Mouse (Mus musculus): ENCODE results near the gene Exoc6b. TPM values are rescaled to one million over a fixed set of nuclear protein-coding genes. Genes with fewer than 3 reads are reported as not detected.

Gene Exoc6b
- polyA plus RNA-seq, 1 experiment, result 41.9 TPM

- Histone ChIP-seq H3K9me3 (replicated peaks; ENCODE audit: control insufficient read depth, insufficient read depth, low read length, poor library complexity, severe bottlenecking) (no peaks in the 10 kb centered on the region), H3K9ac (ENCODE audit: low read depth, poor library complexity, severe bottlenecking) (no peak overlapping the region), H3K36me3 (ENCODE audit: control insufficient read depth, insufficient read depth, low read length, poor library complexity, severe bottlenecking) (no peaks in the 10 kb centered on the region), H3K27me3 (ENCODE audit: control insufficient read depth, insufficient read depth, low read length, poor library complexity, severe bottlenecking) (no peaks in the 10 kb centered on the region), H3K4me1 (ENCODE audit: control insufficient read depth, insufficient read depth, low read length) (peaks cover 2% of the 10 kb centered on the region), H3K27ac (ENCODE audit: insufficient read depth, low read length) (0 out of 2 replicates have a peak overlapping the region, but pooled peaks have one; percentile 25), H3K4me3 (ENCODE audit: low read depth, low read length) (no peak overlapping the region)
- TF ChIP-seq CTCF (IDR thresholded peaks at IDR 0.05; ENCODE audit: low read depth, low read length) (no peak), EP300 (IDR thresholded peaks at IDR 0.05; ENCODE audit: insufficient read depth, low read depth, low read length) (no peak), POLR2A (IDR thresholded peaks at IDR 0.05; ENCODE audit: insufficient read depth, low read length) (no peak)
Measured at GRCm38 (mm10) chr6:85051109-85051508, 18.2 kb downstream of the Exoc6b start.

- no peak overlapping the region for H3K4me3 ChIP-seq (ENCODE audit: low read depth, low read length)
- no peak overlapping the region for H3K9ac ChIP-seq (ENCODE audit: low read depth, poor library complexity, severe bottlenecking)
- no peaks in the 10 kb centered on the region; the same call in 1 of the 2 replicates for H3K27me3 ChIP-seq (ENCODE audit: control insufficient read depth, insufficient read depth, low read length, poor library complexity, severe bottlenecking)
- TF ChIP-seq POLR2A (IDR thresholded peaks at IDR 0.05; ENCODE audit: insufficient read depth, low read length) (no peak), EP300 (IDR thresholded peaks at IDR 0.05; ENCODE audit: insufficient read depth, low read depth, low read length) (no peak), CTCF (IDR thresholded peaks at IDR 0.05; ENCODE audit: low read depth, low read length) (no peak)
- no peaks in the 10 kb centered on the region for H3K36me3 ChIP-seq (ENCODE audit: control insufficient read depth, insufficient read depth, low read length, poor library complexity, severe bottlenecking)
- H3K9me3 ChIP-seq (replicated peaks; ENCODE audit: control insufficient read depth, insufficient read depth, low read length, poor library complexity, severe bottlenecking), result no peaks in the 10 kb centered on the region
- peaks cover 8% of the 10 kb centered on the region for H3K4me1 ChIP-seq (ENCODE audit: control insufficient read depth, insufficient read depth, low read length)
- no peak overlapping the region for H3K27ac ChIP-seq (ENCODE audit: insufficient read depth, low read length)
Measured at GRCm38 (mm10) chr6:85046531-85046930, 22.8 kb downstream of the Exoc6b start.

- peaks cover 8% of the 10 kb centered on the region for H3K4me1 ChIP-seq (ENCODE audit: control insufficient read depth, insufficient read depth, low read length)
- no peaks in the 10 kb centered on the region for H3K36me3 ChIP-seq (ENCODE audit: control insufficient read depth, insufficient read depth, low read length, poor library complexity, severe bottlenecking)
- H3K4me3 ChIP-seq (ENCODE audit: low read depth, low read length), result no peak overlapping the region
- peak overlapping the region; percentile 67 for H3K27ac ChIP-seq (ENCODE audit: insufficient read depth, low read length)
- no peak for TF ChIP-seq CTCF (IDR thresholded peaks at IDR 0.05; ENCODE audit: low read depth, low read length)
- no peak for TF ChIP-seq POLR2A (IDR thresholded peaks at IDR 0.05; ENCODE audit: insufficient read depth, low read length)
- peak; percentile 71; the same call in 1 of the 2 replicates for TF ChIP-seq EP300 (IDR thresholded peaks at IDR 0.05; ENCODE audit: insufficient read depth, low read depth, low read length)
- H3K9me3 ChIP-seq (replicated peaks; ENCODE audit: control insufficient read depth, insufficient read depth, low read length, poor library complexity, severe bottlenecking), result no peaks in the 10 kb centered on the region
- H3K27me3 ChIP-seq (ENCODE audit: control insufficient read depth, insufficient read depth, low read length, poor library complexity, severe bottlenecking), result no peaks in the 10 kb centered on the region; the same call in 1 of the 2 replicates
- no peak overlapping the region for H3K9ac ChIP-seq (ENCODE audit: low read depth, poor library complexity, severe bottlenecking)
Measured at GRCm38 (mm10) chr6:85044621-85045152, 24.6 kb downstream of the Exoc6b start.

- Histone ChIP-seq H3K9ac (ENCODE audit: low read depth, poor library complexity, severe bottlenecking) (no peak overlapping the region), H3K9me3 (replicated peaks; ENCODE audit: control insufficient read depth, insufficient read depth, low read length, poor library complexity, severe bottlenecking) (no peaks in the 10 kb centered on the region), H3K27me3 (ENCODE audit: control insufficient read depth, insufficient read depth, low read length, poor library complexity, severe bottlenecking) (no peaks in the 10 kb centered on the region), H3K36me3 (ENCODE audit: control insufficient read depth, insufficient read depth, low read length, poor library complexity, severe bottlenecking) (no peaks in the 10 kb centered on the region), H3K27ac (ENCODE audit: insufficient read depth, low read length) (no peak overlapping the region), H3K4me3 (ENCODE audit: low read depth, low read length) (no peak overlapping the region), H3K4me1 (ENCODE audit: control insufficient read depth, insufficient read depth, low read length) (no peaks in the 10 kb centered on the region)
- TF ChIP-seq EP300 (IDR thresholded peaks at IDR 0.05; ENCODE audit: insufficient read depth, low read depth, low read length) (no peak), CTCF (IDR thresholded peaks at IDR 0.05; ENCODE audit: low read depth, low read length) (peak; percentile 82)
Measured at GRCm38 (mm10) chr6:85037677-85038076, 31.6 kb downstream of the Exoc6b start.

GRCm38 (mm10) chr6:85029671-85030070 lies 39.6 kb downstream of the Exoc6b start:
- TF ChIP-seq POLR2A (IDR thresholded peaks at IDR 0.05; ENCODE audit: insufficient read depth, low read length) (no peak), CTCF (IDR thresholded peaks at IDR 0.05; ENCODE audit: low read depth, low read length) (no peak), EP300 (IDR thresholded peaks at IDR 0.05; ENCODE audit: insufficient read depth, low read depth, low read length) (no peak)
- no peaks in the 10 kb centered on the region for H3K9me3 ChIP-seq (replicated peaks; ENCODE audit: control insufficient read depth, insufficient read depth, low read length, poor library complexity, severe bottlenecking)
- no peaks in the 10 kb centered on the region for H3K4me1 ChIP-seq (ENCODE audit: control insufficient read depth, insufficient read depth, low read length)
- H3K4me3 ChIP-seq (ENCODE audit: low read depth, low read length), result no peak overlapping the region
- no peaks in the 10 kb centered on the region for H3K27me3 ChIP-seq (ENCODE audit: control insufficient read depth, insufficient read depth, low read length, poor library complexity, severe bottlenecking)
- H3K9ac ChIP-seq (ENCODE audit: low read depth, poor library complexity, severe bottlenecking), result no peak overlapping the region
- no peak overlapping the region for H3K27ac ChIP-seq (ENCODE audit: insufficient read depth, low read length)
- no peaks in the 10 kb centered on the region for H3K36me3 ChIP-seq (ENCODE audit: control insufficient read depth, insufficient read depth, low read length, poor library complexity, severe bottlenecking)

GRCm38 (mm10) chr6:85024403-85024802 lies 44.9 kb downstream of the Exoc6b start:
- H3K36me3 ChIP-seq (ENCODE audit: control insufficient read depth, insufficient read depth, low read length, poor library complexity, severe bottlenecking), result no peaks in the 10 kb centered on the region
- no peak overlapping the region for H3K9ac ChIP-seq (ENCODE audit: low read depth, poor library complexity, severe bottlenecking)
- H3K27ac ChIP-seq (ENCODE audit: insufficient read depth, low read length), result no peak overlapping the region
- H3K4me1 ChIP-seq (ENCODE audit: control insufficient read depth, insufficient read depth, low read length), result no peaks in the 10 kb centered on the region
- no peaks in the 10 kb centered on the region for H3K27me3 ChIP-seq (ENCODE audit: control insufficient read depth, insufficient read depth, low read length, poor library complexity, severe bottlenecking)
- TF ChIP-seq POLR2A (IDR thresholded peaks at IDR 0.05; ENCODE audit: insufficient read depth, low read length) (no peak), CTCF (IDR thresholded peaks at IDR 0.05; ENCODE audit: low read depth, low read length) (no peak), EP300 (IDR thresholded peaks at IDR 0.05; ENCODE audit: insufficient read depth, low read depth, low read length) (no peak)
- no peak overlapping the region for H3K4me3 ChIP-seq (ENCODE audit: low read depth, low read length)
- no peaks in the 10 kb centered on the region for H3K9me3 ChIP-seq (replicated peaks; ENCODE audit: control insufficient read depth, insufficient read depth, low read length, poor library complexity, severe bottlenecking)
